Mouse (Mus musculus) cortical plate, adult 2 months (tissue): ENCODE data around the gene Mroh8. TPM values are rescaled to one million over a fixed set of nuclear protein-coding genes. Genes with fewer than 3 reads are reported as not detected.

Source experiments
- H3K27ac ChIP-seq: fragments of 200-500 bp; 2 replicates; pipeline ENCODE4 v1.5.1; 2012; ENCODE audit warnings: low read length, control low read depth, inconsistent platforms; ENCODE audit not compliant: insufficient read depth
- H3K4me1 ChIP-seq: fragments of 200-500 bp; 2 replicates; pipeline ENCODE4 v1.6.1; 2011; ENCODE audit warnings: low read length; ENCODE audit not compliant: control insufficient read depth, insufficient read depth
- H3K4me3 ChIP-seq: fragments of 200-500 bp; 2 replicates; pipeline ENCODE4 v1.5.1; 2011; ENCODE audit warnings: mild to moderate bottlenecking, low read length, control low read depth; ENCODE audit not compliant: insufficient read depth
- CTCF ChIP-seq: fragments of 200-500 bp; IDR thresholded peaks from 2 replicates; pipeline ENCODE4 v1.5.1; 2011; ENCODE audit warnings: mild to moderate bottlenecking, control low read depth, low read length; ENCODE audit not compliant: insufficient read depth; ENCODE audit errors: extremely low read depth
- POLR2A ChIP-seq: fragments of 200-500 bp; IDR thresholded peaks from 2 replicates; pipeline ENCODE4 v1.6.1; 2011; ENCODE audit warnings: mild to moderate bottlenecking, low read length, control low read depth; ENCODE audit not compliant: insufficient read depth; ENCODE audit errors: extremely low read depth
- polyA plus RNA-seq: library from polyadenylated mRNA; depleted of rRNA; stranded (reverse); fragments of >200 nt; gene quantifications from 2 replicates; pipeline ENCODE4 v1.2.3, GENCODE M21; 2012; rRNA removed

Mroh8 gene
- polyA plus RNA-seq = 1.3 and 1.5 TPM in 2 replicates

GRCm38 (mm10) chr2:157279416-157279800 is at the start of gene Mroh8:
TSS of gene Mroh8 (minus strand) at chr2:157279549.
- TF ChIP-seq POLR2A (no peak), CTCF (no peak)
- H3K27ac ChIP-seq = peak within 1 kb of the TSS; percentile 93
- H3K4me1 ChIP-seq = peaks cover 4% of the 10 kb centered on the region
- H3K4me3 ChIP-seq = peak within 1 kb of the TSS; percentile 92

- TF ChIP-seq CTCF = no peak
- no peak for TF ChIP-seq POLR2A
- Histone ChIP-seq H3K27ac (no peak overlapping the region), H3K4me1 (no peaks in the 10 kb centered on the region), H3K4me3 (no peak overlapping the region)
Observed at GRCm38 (mm10) chr2:157328570-157328969, 49.2 kb upstream of the Mroh8 start.

GRCm38 (mm10) chr2:157328106-157328505 is 48.8 kb upstream of the Mroh8 start:
- no peak for TF ChIP-seq POLR2A
- no peak for TF ChIP-seq CTCF
- Histone ChIP-seq H3K27ac (no peak overlapping the region), H3K4me3 (no peak overlapping the region), H3K4me1 (no peaks in the 10 kb centered on the region)

- TF ChIP-seq POLR2A = no peak
- TF ChIP-seq CTCF = no peak
- no peaks in the 10 kb centered on the region for H3K4me1 ChIP-seq
- H3K27ac ChIP-seq = no peak overlapping the region
- no peak overlapping the region for H3K4me3 ChIP-seq
Observed at GRCm38 (mm10) chr2:157325238-157325637, 45.9 kb upstream of the Mroh8 start.

GRCm38 (mm10) chr2:157322029-157322766 is 42.8 kb upstream of the Mroh8 start:
- no peak for TF ChIP-seq CTCF
- TF ChIP-seq POLR2A = no peak
- H3K4me1 ChIP-seq = no peaks in the 10 kb centered on the region
- no peak overlapping the region for H3K4me3 ChIP-seq
- H3K27ac ChIP-seq = no peak overlapping the region

- no peak overlapping the region for H3K4me3 ChIP-seq
- no peaks in the 10 kb centered on the region for H3K4me1 ChIP-seq
- TF ChIP-seq CTCF = no peak
- no peak for TF ChIP-seq POLR2A
- H3K27ac ChIP-seq = no peak overlapping the region
Observed at GRCm38 (mm10) chr2:157320886-157321285, 41.5 kb upstream of the Mroh8 start.

- no peaks in the 10 kb centered on the region for H3K4me1 ChIP-seq
- H3K4me3 ChIP-seq = no peak overlapping the region
- H3K27ac ChIP-seq = no peak overlapping the region
- TF ChIP-seq CTCF (no peak), POLR2A (no peak)
Observed at GRCm38 (mm10) chr2:157320135-157320534, 40.8 kb upstream of the Mroh8 start.

- H3K4me3 ChIP-seq = no peak overlapping the region
- H3K4me1 ChIP-seq = peaks cover 2% of the 10 kb centered on the region; the same call in 1 of the 2 replicates
- H3K27ac ChIP-seq = no peak overlapping the region
- TF ChIP-seq POLR2A (no peak), CTCF (no peak)
Observed at GRCm38 (mm10) chr2:157317220-157317619, 37.9 kb upstream of the Mroh8 start.

- Histone ChIP-seq H3K27ac (no peak overlapping the region), H3K4me3 (no peak overlapping the region), H3K4me1 (peaks cover 2% of the 10 kb centered on the region; the same call in 1 of the 2 replicates)
- TF ChIP-seq POLR2A = no peak
- no peak for TF ChIP-seq CTCF
Observed at GRCm38 (mm10) chr2:157316358-157316933, 37.1 kb upstream of the Mroh8 start.

GRCm38 (mm10) chr2:157315486-157315885 is 36.1 kb upstream of the Mroh8 start:
- no peak overlapping the region for H3K27ac ChIP-seq
- peaks cover 2% of the 10 kb centered on the region; the same call in 1 of the 2 replicates for H3K4me1 ChIP-seq
- TF ChIP-seq POLR2A (no peak), CTCF (no peak)
- H3K4me3 ChIP-seq = no peak overlapping the region
